Mouse (Mus musculus) urinary bladder, adult 18-20 months (tissue): ENCODE data around the gene Mettl14.

Source experiments
- DNase-seq, 2 experiments: peaks; one replicate each; pipeline ENCODE4 v3.0.0; 2022; ENCODE audit warnings: low spot score in 2 of 2, mixed read lengths in 2 of 2

Gene Mettl14

GRCm38 (mm10) chr3:123385486-123386156 lies at the start of gene Mettl14:
Gene Mettl14, minus strand, starts transcription at chr3:123386108.
- peak; percentile 83 to 96 for DNase-seq

GRCm38 (mm10) chr3:123433362-123433761 lies 47.5 kb upstream of the Mettl14 start:
- DNase-seq = no peak

- DNase-seq = no peak
Measured at GRCm38 (mm10) chr3:123431951-123432674, 46.2 kb upstream of the Mettl14 start.

GRCm38 (mm10) chr3:123429597-123430458 lies 43.9 kb upstream of the Mettl14 start:
- no peak for DNase-seq

- DNase-seq = no peak
Measured at GRCm38 (mm10) chr3:123428005-123428404, 42.1 kb upstream of the Mettl14 start.

- no peak for DNase-seq
Measured at GRCm38 (mm10) chr3:123425647-123426046, 39.7 kb upstream of the Mettl14 start.

- DNase-seq = no peak
Measured at GRCm38 (mm10) chr3:123413173-123413572, 27.3 kb upstream of the Mettl14 start.

GRCm38 (mm10) chr3:123411821-123412578 lies 26.1 kb upstream of the Mettl14 start:
- no peak for DNase-seq

GRCm38 (mm10) chr3:123404945-123405344 lies 19.0 kb upstream of the Mettl14 start:
- DNase-seq = no peak

- DNase-seq = no peak
Measured at GRCm38 (mm10) chr3:123397562-123398481, 11.9 kb upstream of the Mettl14 start.

GRCm38 (mm10) chr3:123395611-123396010 lies 9.7 kb upstream of the Mettl14 start:
- DNase-seq = no peak

GRCm38 (mm10) chr3:123391180-123391579 lies 5.3 kb upstream of the Mettl14 start:
- DNase-seq = no peak

- DNase-seq = peak in 1 of 2 experiments; percentile 16
Measured at GRCm38 (mm10) chr3:123386157-123386780, 361 bp upstream of the Mettl14 start.

GRCm38 (mm10) chr3:123385118-123385485 lies 806 bp downstream of the Mettl14 start:
- no peak for DNase-seq

GRCm38 (mm10) chr3:123384435-123384834 lies 1.5 kb downstream of the Mettl14 start:
- DNase-seq = no peak

GRCm38 (mm10) chr3:123376562-123376961 lies 9.3 kb downstream of the Mettl14 start:
- no peak for DNase-seq

GRCm38 (mm10) chr3:123371766-123372535 lies 14.0 kb downstream of the Mettl14 start:
- DNase-seq = peak; percentile 33 to 38

- no peak for DNase-seq
Measured at GRCm38 (mm10) chr3:123370927-123371326, 15.0 kb downstream of the Mettl14 start.

GRCm38 (mm10) chr3:123369161-123369560 lies 16.7 kb downstream of the Mettl14 start:
- DNase-seq = no peak
